Mouse (Mus musculus) lung, embryonic 14.5 days (tissue): ENCODE measurements around the gene Calhm4. TPM values are rescaled to one million over a fixed set of nuclear protein-coding genes. Genes with fewer than 3 reads are reported as not detected.

ENCODE experiments used
- polyA plus RNA-seq: library from polyadenylated mRNA; unstranded; fragments of >200 nt; fragmentation: Nextera tagmentation; extraction: Ambion mirVana; gene quantifications from 2 replicates; pipeline ENCODE4 v1.2.1, GENCODE M21; 2014

The Calhm4 gene
- polyA plus RNA-seq, 1 experiment from 2014 or later, result not detected

Other genes with a start within 250 kb of the Calhm4 start
- gene Sult3a1, start 186.6 kb downstream of the Calhm4 start, polyA plus RNA-seq, result not detected in 2 replicates
- 0.09 and 0.32 TPM in 2 replicates for gene Rsph4a, start 139.2 kb downstream of the Calhm4 start, polyA plus RNA-seq
- 19.3 and 20.8 TPM in 2 replicates for gene Zup1, start 93.0 kb downstream of the Calhm4 start, polyA plus RNA-seq
- gene Rwdd1, start 24.7 kb downstream of the Calhm4 start, polyA plus RNA-seq, result 136 and 142 TPM in 2 replicates
- not detected in 2 replicates for gene Trappc3l, start 6.7 kb downstream of the Calhm4 start, polyA plus RNA-seq
- 0.70 and 0.96 TPM in 2 replicates for gene Calhm5, start 52.2 kb upstream of the Calhm4 start, polyA plus RNA-seq
- gene Calhm6, start 83.7 kb upstream of the Calhm4 start, polyA plus RNA-seq, result 1.2 and 1.5 TPM in 2 replicates
- 40.9 and 41.4 TPM in 2 replicates for gene Dse, start 163.4 kb upstream of the Calhm4 start, polyA plus RNA-seq
- gene Tspyl1, start 237.9 kb upstream of the Calhm4 start, polyA plus RNA-seq, result 50.6 and 52.6 TPM in 2 replicates